Mouse (Mus musculus): ENCODE measurements at regions not wholly inside any gene's neighbourhood (a gene's known extent, or its start where the extent isn't known, plus 50 kb on each side); places are given as distances from the start of the nearest gene placed in this dataset.

GRCm38 (mm10) chr8:26533444-26534421 is 414.4 kb downstream of the Gm45692 start:
- no peak for TF ChIP-seq CTCF (IDR thresholded peaks at IDR 0.05; ENCODE audit: low read depth)
- no peak for TF ChIP-seq EP300 (optimal IDR thresholded peaks at IDR 0.05)
